ENCODE assay signal across 13 mouse cellular contexts in the genomic region with DNA sequence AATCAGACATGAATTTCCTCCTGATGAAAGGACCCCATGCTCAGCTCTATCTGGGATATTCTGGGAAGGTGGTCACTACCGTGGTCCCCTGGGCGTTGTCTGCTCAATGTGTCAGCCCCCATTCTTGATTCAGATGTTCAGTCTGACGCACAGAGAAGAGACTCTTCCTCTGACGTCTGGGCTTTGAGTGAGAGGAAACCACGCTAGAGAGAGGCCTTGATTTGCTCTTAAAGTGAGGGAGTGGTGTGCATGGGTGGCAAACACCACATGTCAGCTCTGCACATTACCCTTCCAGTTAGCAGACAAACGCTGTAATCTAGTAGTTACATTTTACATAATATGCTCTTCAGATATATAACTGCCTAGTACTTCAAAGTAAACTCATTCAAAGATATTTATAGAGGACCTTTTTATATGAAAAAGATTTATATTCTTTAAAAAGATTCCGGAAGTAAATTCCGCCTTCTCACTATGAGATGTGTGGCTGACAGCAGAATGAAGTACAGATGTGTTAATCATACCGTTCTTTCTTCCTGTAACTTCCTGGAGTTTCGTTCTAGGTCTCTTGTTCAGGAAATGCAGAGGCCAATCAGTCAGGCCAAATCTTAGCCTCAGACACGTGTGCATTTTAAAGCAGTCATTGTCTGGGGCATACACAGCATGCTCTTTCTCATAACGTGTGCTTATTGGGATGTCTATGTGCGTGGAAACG.
DNase-seq lines count a peak whose midpoint lies in the region; ATAC-seq and TF ChIP-seq lines count a peak whose summit lies in the region.
"Had no signal": no experiment of that assay in that cellular context is flagged by ENCODE, and none has a peak within 500 bp of the region (broad histone marks: within the 10 kb centered on the region; RNA-seq: fewer than 3 reads in every experiment).

No protein-coding gene starts in this region.

- H3K27ac ChIP-seq in heart, embryonic 15.5 days: peak overlapping the region; percentile 7; the same call in 1 of the 2 replicates
- H3K27ac ChIP-seq in lung, embryonic 14.5 days (ENCODE audit: low read depth): peak overlapping the region; percentile 78
- H3K27ac ChIP-seq in limb, embryonic 15.5 days: peak overlapping the region; percentile 18; the same call in 1 of the 2 replicates
- H3K27ac ChIP-seq: forebrain, embryonic 13.5 days; midbrain, embryonic 12.5 days had no signal

- H3K36me3 ChIP-seq in heart, embryonic 15.5 days: no peaks in the 10 kb centered on the region
- H3K36me3 ChIP-seq in lung, embryonic 14.5 days (ENCODE audit: insufficient read depth): no peaks in the 10 kb centered on the region
- no peaks in the 10 kb centered on the region for H3K36me3 ChIP-seq in limb, embryonic 15.5 days

- no peaks in the 10 kb centered on the region for H3K27me3 ChIP-seq in heart, embryonic 15.5 days
- H3K27me3 ChIP-seq in lung, embryonic 14.5 days (ENCODE audit: insufficient read depth, low read length): no peaks in the 10 kb centered on the region
- no peaks in the 10 kb centered on the region for H3K27me3 ChIP-seq in limb, embryonic 15.5 days
- H3K27me3 ChIP-seq: CH12.LX; forebrain, embryonic 13.5 days; midbrain, embryonic 12.5 days had no signal

- no peak overlapping the region for H3K4me2 ChIP-seq in heart, embryonic 15.5 days
- H3K4me2 ChIP-seq in lung, embryonic 14.5 days: no peak overlapping the region
- H3K4me2 ChIP-seq in limb, embryonic 15.5 days: no peak overlapping the region
- H3K4me2 ChIP-seq: forebrain, embryonic 13.5 days; midbrain, embryonic 12.5 days had no signal

- 43% methylated on average over 14 of the region's 14 CpGs for WGBS in heart, embryonic 15.5 days
- 38% methylated on average over 14 of the region's 14 CpGs for WGBS in lung, embryonic 14.5 days
- WGBS in limb, embryonic 15.5 days: 44% methylated on average over 14 of the region's 14 CpGs

- H3K9me3 ChIP-seq in heart, embryonic 15.5 days (replicated peaks): no peaks in the 10 kb centered on the region
- H3K9me3 ChIP-seq in lung, embryonic 14.5 days (ENCODE audit: low read depth, low read length): no peaks in the 10 kb centered on the region
- H3K9me3 ChIP-seq in limb, embryonic 15.5 days: no peaks in the 10 kb centered on the region
- H3K9me3 ChIP-seq: forebrain, embryonic 13.5 days; midbrain, embryonic 12.5 days had no signal

- no peak for DNase-seq in heart, postnatal 4 days
- DNase-seq in lung, embryonic 14.5 days: peak; percentile 57
- no peak for DNase-seq in lung, postnatal 25 days (ENCODE audit: low spot score)
- DNase-seq in T-cell, adult 2 months (ENCODE audit: low spot score): peak; percentile 36
- DNase-seq in spleen, adult 18-20 months: no peak
- DNase-seq: cerebellum, adult 8-10 months; kidney, postnatal 10 days; lung, adult 18-20 months had no signal

- no peak for ATAC-seq in heart, embryonic 15.5 days (replicated peaks; ENCODE audit: insufficient number of reproducible peaks, insufficient read depth, low FRiP score, low read depth)
- peak; percentile 75 for ATAC-seq in lung, embryonic 14.5 days (ENCODE audit: insufficient read depth)
- no peak for ATAC-seq in limb, embryonic 15.5 days (ENCODE audit: insufficient number of reproducible peaks, low FRiP score, low TSS enrichment, low read depth)
- ATAC-seq: forebrain, embryonic 13.5 days had no signal

- no peak overlapping the region for H3K9ac ChIP-seq in heart, embryonic 15.5 days
- no peak overlapping the region for H3K9ac ChIP-seq in lung, embryonic 14.5 days
- no peak overlapping the region for H3K9ac ChIP-seq in limb, embryonic 15.5 days
- H3K9ac ChIP-seq: forebrain, embryonic 13.5 days; midbrain, embryonic 12.5 days had no signal

- TF ChIP-seq CTCF in lung, embryonic 14.5 days (IDR thresholded peaks at IDR 0.05; ENCODE audit: low read depth): no peak

- H3K4me1 ChIP-seq in heart, embryonic 15.5 days (replicated peaks): peaks cover 9% of the 10 kb centered on the region
- peaks cover 13% of the 10 kb centered on the region for H3K4me1 ChIP-seq in lung, embryonic 14.5 days (ENCODE audit: insufficient read depth)
- peaks cover 10% of the 10 kb centered on the region for H3K4me1 ChIP-seq in limb, embryonic 15.5 days
- H3K4me1 ChIP-seq: forebrain, embryonic 13.5 days; midbrain, embryonic 12.5 days had no signal

- no peak overlapping the region for H3K4me3 ChIP-seq in heart, embryonic 15.5 days
- H3K4me3 ChIP-seq in lung, embryonic 14.5 days (ENCODE audit: low read depth, low read length): no peak overlapping the region
- H3K4me3 ChIP-seq in limb, embryonic 15.5 days: no peak overlapping the region
- H3K4me3 ChIP-seq: forebrain, embryonic 13.5 days; midbrain, embryonic 12.5 days had no signal

Comparison
In these comparisons a context has a peak if more than half of its experiments do, and no peak if none do; other contexts are left out.
1. DNase-seq: peak in lung, embryonic 14.5 days (single experiment) and T-cell, adult 2 months (single experiment); none in heart, postnatal 4 days (single experiment), lung, postnatal 25 days (single experiment) and spleen, adult 18-20 months (0 of 2).
2. H3K27ac ChIP-seq: peak in every context shown above with its lines; median percentile 78 in lung, embryonic 14.5 days; 18 in limb, embryonic 15.5 days; 7 in heart, embryonic 15.5 days.